ENCODE assay signal across 9 mouse cellular contexts in the genomic region with DNA sequence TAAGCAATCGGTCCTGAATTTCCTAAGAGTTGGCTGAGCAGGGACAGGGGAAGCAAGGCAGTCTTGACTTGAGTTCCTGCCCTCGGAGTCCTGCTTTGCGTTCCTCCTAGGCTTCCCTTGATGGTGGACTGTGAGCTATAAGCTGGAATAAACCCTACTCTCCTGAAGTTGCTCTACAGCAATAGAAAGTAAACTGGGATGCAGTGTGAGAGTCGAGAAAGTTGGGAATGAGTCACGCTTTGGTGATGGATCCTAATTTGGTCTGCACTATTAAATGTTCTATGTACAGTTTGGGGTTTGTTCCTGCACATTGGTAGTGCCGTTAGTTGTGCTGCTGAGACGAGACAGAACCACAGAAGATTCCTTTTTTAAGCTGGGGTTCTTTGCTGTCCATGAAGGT.
"Had no signal": no experiment of that assay in that cellular context is flagged by ENCODE, and none has a peak within 500 bp of the region (broad histone marks: within the 10 kb centered on the region; RNA-seq: fewer than 3 reads in every experiment).

No protein-coding gene starts in this region.

- DNase-seq: lung, adult 18-20 months; lung, embryonic 14.5 days; lung, postnatal 10 days; lung, postnatal 4 days; midbrain, embryonic 14.5 days; thymus, adult 2 months; thymus, postnatal 25 days; thymus, postnatal 4 days had no signal

- ATAC-seq: midbrain, embryonic 16.5 days had no signal
